Mouse (Mus musculus): ENCODE measurements at regions not wholly inside any gene's neighbourhood (a gene's known extent, or its start where the extent isn't known, plus 50 kb on each side); places are given as distances from the start of the nearest gene placed in this dataset.

- no peak for DNase-seq (ENCODE audit: low spot score in 2 of 2)
These were observed 209.1 kb upstream of the Rreb1 start for GRCm38 (mm10) chr13:37569051-37569450.

GRCm38 (mm10) chr13:37569486-37569885 is 208.7 kb upstream of the Rreb1 start:
- DNase-seq (ENCODE audit: low spot score in 2 of 2): no peak

GRCm38 (mm10) chr13:37572983-37573382 is 205.2 kb upstream of the Rreb1 start:
- no peak for DNase-seq (ENCODE audit: low spot score in 2 of 2)

GRCm38 (mm10) chr13:37579231-37579630 is 199.0 kb upstream of the Rreb1 start:
- no peak for DNase-seq (ENCODE audit: low spot score in 2 of 2)

- DNase-seq (ENCODE audit: low spot score in 2 of 2): no peak
These were observed 198.4 kb upstream of the Rreb1 start for GRCm38 (mm10) chr13:37579775-37580174.

- no peak for DNase-seq (ENCODE audit: low spot score in 2 of 2)
These were observed 197.4 kb upstream of the Rreb1 start for GRCm38 (mm10) chr13:37580806-37581205.

GRCm38 (mm10) chr13:37581374-37581773 is 196.8 kb upstream of the Rreb1 start:
- DNase-seq (ENCODE audit: low spot score in 2 of 2): no peak

- no peak for DNase-seq (ENCODE audit: low spot score in 2 of 2)
These were observed 192.7 kb upstream of the Rreb1 start for GRCm38 (mm10) chr13:37585476-37585875.

- no peak for DNase-seq (ENCODE audit: low spot score in 2 of 2)
These were observed 191.7 kb upstream of the Rreb1 start for GRCm38 (mm10) chr13:37586511-37586910.

GRCm38 (mm10) chr13:37587911-37588310 is 190.3 kb upstream of the Rreb1 start:
- no peak for DNase-seq (ENCODE audit: low spot score in 2 of 2)

- DNase-seq (ENCODE audit: low spot score in 2 of 2): no peak
These were observed 189.5 kb upstream of the Rreb1 start for GRCm38 (mm10) chr13:37588528-37589176.

- DNase-seq (ENCODE audit: low spot score in 2 of 2): no peak
These were observed 186.1 kb upstream of the Rreb1 start for GRCm38 (mm10) chr13:37592149-37592548.

GRCm38 (mm10) chr13:37595196-37595595 is 183.0 kb upstream of the Rreb1 start:
- DNase-seq (ENCODE audit: low spot score in 2 of 2): no peak

GRCm38 (mm10) chr13:37597575-37597974 is 180.6 kb upstream of the Rreb1 start:
- no peak for DNase-seq (ENCODE audit: low spot score in 2 of 2)

- no peak for DNase-seq (ENCODE audit: low spot score in 2 of 2)
These were observed 179.9 kb upstream of the Rreb1 start for GRCm38 (mm10) chr13:37598165-37598775.

GRCm38 (mm10) chr13:37599679-37600078 is 178.5 kb upstream of the Rreb1 start:
- no peak for DNase-seq (ENCODE audit: low spot score in 2 of 2)

- DNase-seq (ENCODE audit: low spot score in 2 of 2): no peak
These were observed 178.0 kb upstream of the Rreb1 start for GRCm38 (mm10) chr13:37600172-37600571.

- no peak for DNase-seq (ENCODE audit: low spot score in 2 of 2)
These were observed 177.1 kb upstream of the Rreb1 start for GRCm38 (mm10) chr13:37601068-37601467.

GRCm38 (mm10) chr13:37602256-37602655 is 175.9 kb upstream of the Rreb1 start:
- DNase-seq (ENCODE audit: low spot score in 2 of 2): no peak

- no peak for DNase-seq (ENCODE audit: low spot score in 2 of 2)
These were observed 174.8 kb upstream of the Rreb1 start for GRCm38 (mm10) chr13:37603226-37603994.

GRCm38 (mm10) chr13:37606250-37606649 is 171.9 kb upstream of the Rreb1 start:
- DNase-seq (ENCODE audit: low spot score in 2 of 2): no peak

GRCm38 (mm10) chr13:37609085-37609484 is 169.1 kb upstream of the Rreb1 start:
- DNase-seq (ENCODE audit: low spot score in 2 of 2): peak in 1 of 2 experiments; percentile 10

GRCm38 (mm10) chr13:37611387-37611786 is 166.8 kb upstream of the Rreb1 start:
- no peak for DNase-seq (ENCODE audit: low spot score in 2 of 2)

Data from right cerebral cortex, postnatal 36 days (tissue).